Mouse (Mus musculus) spleen, embryonic (tissue): ENCODE measurements around the gene Gpcpd1.

Experiments
- CTCF ChIA-PET: fragments of 350-600 bp; sonication (Branson Sonifier 250); formaldehyde crosslinking; loops from one replicate; lab custom pipeline; 2022; lab: Charles Lee

The Gpcpd1 gene

GRCm38 (mm10) chr2:132526110-132526509, 61.4 kb downstream of the Gpcpd1 start:
- CTCF ChIA-PET, result no interaction called here

GRCm38 (mm10) chr2:132518021-132518901, 69.3 kb downstream of the Gpcpd1 start:
- CTCF ChIA-PET, result interaction anchor here (1.0 to 1.1 kb wide), 2 partner anchors 174 to 202 kb away, joined by 3 to 4 read pairs; no protein-coding TSS in a partner anchor

- CTCF ChIA-PET, result interaction anchor here (0.6 to 3.4 kb wide), 6 partner anchors 52 to 203 kb away, joined by 3 to 27 read pairs (median 4); no protein-coding TSS in a partner anchor
Measured at GRCm38 (mm10) chr2:132517194-132517836, 70.2 kb downstream of the Gpcpd1 start.

GRCm38 (mm10) chr2:132516130-132517030, 71.1 kb downstream of the Gpcpd1 start:
- CTCF ChIA-PET, result interaction anchor here (0.5 to 3.4 kb wide), 4 partner anchors 169 to 192 kb away, joined by 3 to 27 read pairs (median 4); no protein-coding TSS in a partner anchor

GRCm38 (mm10) chr2:132515607-132516006, 71.9 kb downstream of the Gpcpd1 start:
- CTCF ChIA-PET, result interaction anchor here (1.1 to 3.4 kb wide), 2 partner anchors 186 to 193 kb away, joined by 3 to 27 read pairs; no protein-coding TSS in a partner anchor

GRCm38 (mm10) chr2:132515076-132515475, 72.5 kb downstream of the Gpcpd1 start:
- CTCF ChIA-PET, result interaction anchor here (0.7 to 3.4 kb wide), 2 partner anchors 89 to 187 kb away, joined by 7 to 27 read pairs; no protein-coding TSS in a partner anchor

GRCm38 (mm10) chr2:132514353-132514752, 73.2 kb downstream of the Gpcpd1 start:
- CTCF ChIA-PET, result interaction anchor here (3.4 kb wide), 1 partner anchor 188 kb away, joined by 27 read pairs; no protein-coding TSS in a partner anchor

- CTCF ChIA-PET, result no interaction called here
Measured at GRCm38 (mm10) chr2:132513371-132514181, 74.0 kb downstream of the Gpcpd1 start.

GRCm38 (mm10) chr2:132512977-132513351, 74.6 kb downstream of the Gpcpd1 start:
- CTCF ChIA-PET, result no interaction called here

GRCm38 (mm10) chr2:132512051-132512976, 75.2 kb downstream of the Gpcpd1 start:
- CTCF ChIA-PET, result no interaction called here

- CTCF ChIA-PET, result no interaction called here
Measured at GRCm38 (mm10) chr2:132511011-132511818, 76.3 kb downstream of the Gpcpd1 start.

- CTCF ChIA-PET, result no interaction called here
Measured at GRCm38 (mm10) chr2:132509714-132510113, 77.8 kb downstream of the Gpcpd1 start.

GRCm38 (mm10) chr2:132509261-132509660, 78.3 kb downstream of the Gpcpd1 start:
- CTCF ChIA-PET, result no interaction called here

- CTCF ChIA-PET, result no interaction called here
Measured at GRCm38 (mm10) chr2:132507521-132507920, 80.0 kb downstream of the Gpcpd1 start.

GRCm38 (mm10) chr2:132507091-132507490, 80.4 kb downstream of the Gpcpd1 start:
- CTCF ChIA-PET, result no interaction called here

- CTCF ChIA-PET, result no interaction called here
Measured at GRCm38 (mm10) chr2:132505828-132506227, 81.7 kb downstream of the Gpcpd1 start.

- CTCF ChIA-PET, result interaction anchor here (0.7 kb wide), 1 partner anchor 249 kb away, joined by 3 read pairs; no protein-coding TSS in a partner anchor
Measured at GRCm38 (mm10) chr2:132498344-132498743, 89.2 kb downstream of the Gpcpd1 start.
